Mouse (Mus musculus) heart, adult 8-10 months (tissue): ENCODE measurements around the gene Tmod2. TPM values are rescaled to one million over a fixed set of nuclear protein-coding genes. Genes with fewer than 3 reads are reported as not detected.
"Not testable (repeated sequence)": the region's sequence is repeated elsewhere in the genome, so short reads cannot be mapped to it uniquely, and the experiment has no call there.

Experiments used
- DNase-seq: peaks from one replicate; pipeline ENCODE4 v3.0.0; 2022; ENCODE audit warnings: low spot score
- total RNA-seq, 4 experiments: library from RNA; stranded (reverse); gene quantifications; 2 replicates each; pipeline ENCODE4 v1.2.4; 2022

The Tmod2 gene
- total RNA-seq, result 1 to 10 TPM; 4.2 to 5.2 (median 4.4) TPM

DNA sequence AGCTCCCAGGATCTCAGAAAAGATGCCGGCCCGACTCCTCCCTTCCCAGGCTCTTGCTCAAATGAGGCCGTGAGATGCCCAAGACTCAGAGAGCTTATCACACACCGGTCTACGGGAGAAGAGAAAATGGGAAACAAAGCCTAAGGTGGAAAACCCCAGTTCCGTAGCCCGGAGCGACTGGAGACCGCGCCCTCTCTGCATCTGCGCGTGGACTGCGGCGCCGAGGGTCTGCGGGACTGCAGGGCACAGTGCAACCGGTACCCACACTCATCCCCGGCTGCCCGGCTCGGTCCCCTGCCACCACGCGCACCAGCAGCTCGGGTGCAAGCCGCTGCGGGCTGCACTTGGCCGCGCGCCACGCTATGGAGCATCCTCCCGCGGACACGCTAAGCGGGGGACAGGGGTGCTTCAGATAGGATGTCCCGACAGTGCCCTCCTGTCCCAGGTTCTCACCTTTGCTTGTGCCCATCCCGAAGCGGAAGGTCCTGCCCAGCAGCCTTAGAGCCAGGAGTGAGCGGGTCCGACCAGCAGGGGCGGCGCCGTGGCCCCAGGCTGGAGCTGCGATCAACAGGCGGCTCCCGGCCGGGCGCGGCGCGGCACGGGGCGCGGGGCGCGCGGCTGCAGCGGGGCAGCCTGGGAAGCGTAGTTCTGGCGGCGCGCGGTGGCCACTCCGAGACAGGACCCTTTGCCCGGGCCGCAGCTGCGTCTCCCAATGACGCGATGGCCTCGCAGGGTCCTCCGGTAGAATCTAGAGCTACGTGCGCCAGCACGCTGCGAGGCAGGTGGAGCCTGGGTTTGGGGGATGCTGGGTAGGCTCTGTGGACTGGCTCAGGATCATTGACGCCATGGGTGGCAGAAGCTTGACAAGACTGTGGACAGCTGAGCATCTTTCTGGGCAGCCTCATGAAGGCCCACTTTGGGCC, at the start of gene Tmod2:
TSS of gene Tmod2 (minus strand) at position 755 of the 923 bp plus-strand sequence.
- DNase-seq, result no peak

DNA sequence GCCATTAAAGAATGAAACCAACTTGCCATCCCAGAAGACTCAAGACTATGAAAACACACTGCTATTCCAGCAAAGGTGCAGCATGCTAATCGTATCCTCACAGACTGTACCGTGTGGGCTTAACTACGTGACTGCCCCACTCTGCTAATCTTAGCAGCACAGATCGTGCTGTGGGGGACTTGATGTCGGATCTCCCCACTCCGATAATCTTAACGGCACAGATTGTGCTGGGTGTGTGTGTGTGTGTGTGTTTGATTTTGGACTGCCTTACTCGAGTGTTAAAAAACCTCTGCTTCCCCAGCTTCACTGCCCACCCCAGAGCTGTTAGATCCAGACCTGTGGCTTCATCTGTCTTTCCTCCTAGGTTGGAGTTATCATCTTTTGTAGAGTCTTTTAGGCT, 49.8 kb upstream of the Tmod2 start:
- DNase-seq, result no peak

DNA sequence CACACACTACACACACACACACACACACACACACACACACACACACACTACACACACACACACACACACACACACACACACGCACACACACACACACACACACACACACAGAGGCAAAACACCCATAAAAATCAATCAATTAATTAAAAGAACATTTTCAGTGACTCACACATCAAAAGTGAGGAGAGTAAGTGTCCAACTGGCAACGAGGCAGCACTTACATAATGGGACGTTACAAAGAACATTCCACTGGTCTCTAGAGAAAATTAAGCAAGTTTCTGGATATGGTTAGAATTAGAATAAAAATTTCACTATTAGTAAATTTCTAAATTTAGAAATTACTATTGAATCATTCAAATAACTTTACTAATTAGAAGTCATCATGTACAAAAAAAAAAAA, 45.3 kb upstream of the Tmod2 start:
- DNase-seq, result peak; percentile 49

DNA sequence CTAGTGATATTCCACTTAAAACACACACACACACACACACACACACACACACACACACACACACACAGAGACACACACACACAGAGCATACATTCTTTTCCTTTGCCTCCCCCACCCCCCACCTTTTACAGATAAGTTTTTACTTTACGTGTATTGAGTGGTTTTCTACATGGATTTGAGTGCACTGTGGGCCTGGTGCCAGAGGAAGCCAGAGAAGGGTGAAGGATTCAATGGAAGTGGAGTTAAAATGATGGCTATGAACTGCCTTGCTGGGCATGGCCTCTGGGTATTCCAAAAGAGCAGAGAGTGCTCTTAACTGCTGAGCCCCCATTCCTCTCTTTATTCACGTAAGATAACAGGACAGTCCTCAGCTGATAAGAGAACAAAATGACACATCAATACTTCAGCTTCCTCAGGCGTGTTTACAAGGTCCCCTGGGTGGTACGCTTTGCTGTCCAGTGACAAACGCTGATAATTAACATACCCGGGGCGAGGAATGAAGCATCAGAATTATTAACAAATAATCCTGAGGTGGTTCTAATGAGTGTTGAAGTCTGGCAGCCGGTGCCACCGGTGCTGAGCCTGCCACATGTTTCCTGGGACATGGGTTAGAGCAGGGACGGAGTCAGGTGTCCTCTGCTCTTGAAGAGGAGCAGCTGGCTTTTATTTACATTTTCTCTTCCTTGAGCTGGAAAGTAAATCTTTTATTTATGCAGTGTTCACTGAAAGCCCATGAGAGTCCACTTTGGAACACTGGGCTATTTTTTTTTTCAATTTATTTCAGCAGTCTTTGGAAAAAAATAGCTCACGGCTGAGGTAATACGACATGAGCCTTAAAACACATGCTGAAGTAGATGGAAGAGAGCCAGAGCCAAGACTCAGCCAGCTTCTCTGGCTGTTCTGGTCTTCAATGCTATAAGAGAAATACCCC, 43.1 kb upstream of the Tmod2 start:
- peak; percentile 42 for DNase-seq

DNA sequence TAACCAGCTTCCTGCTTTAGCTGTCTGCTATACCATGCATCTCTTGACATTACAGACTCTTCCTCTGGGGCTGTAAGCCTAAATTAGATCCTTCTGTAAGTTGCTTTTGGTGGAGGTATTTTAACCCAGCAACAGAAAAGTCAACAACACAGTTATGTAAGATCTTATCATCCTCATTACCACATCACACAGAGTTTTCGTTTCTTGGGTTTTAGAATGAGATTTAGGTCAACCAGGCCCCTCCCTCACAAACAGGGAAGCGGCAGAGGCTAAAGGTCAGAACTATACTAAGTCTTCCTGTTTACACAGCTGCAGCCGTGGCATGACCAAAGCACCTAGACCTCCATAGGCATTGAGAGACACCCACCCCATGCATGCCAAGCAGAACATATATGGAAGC, 34.3 kb upstream of the Tmod2 start:
- DNase-seq, result no peak

DNA sequence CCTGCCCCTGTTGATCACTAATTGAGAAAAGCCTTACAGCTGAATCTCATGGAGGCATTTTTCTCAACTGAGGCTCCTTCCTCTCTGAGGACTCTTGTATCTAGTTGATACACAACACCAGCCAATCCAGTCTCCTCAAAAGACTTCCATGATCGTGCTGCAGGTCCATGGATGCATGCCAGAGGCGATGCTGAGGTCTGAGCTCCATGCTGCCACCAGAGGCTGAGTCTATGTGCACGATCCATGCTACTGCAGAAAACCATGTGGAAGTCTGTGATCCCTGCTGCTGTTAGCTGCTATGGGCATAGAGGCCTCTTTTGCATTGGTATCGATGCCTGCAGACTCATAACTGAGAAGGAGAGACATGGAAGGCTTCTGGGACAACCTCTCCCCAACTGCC, 23.1 kb upstream of the Tmod2 start:
- no peak for DNase-seq

DNA sequence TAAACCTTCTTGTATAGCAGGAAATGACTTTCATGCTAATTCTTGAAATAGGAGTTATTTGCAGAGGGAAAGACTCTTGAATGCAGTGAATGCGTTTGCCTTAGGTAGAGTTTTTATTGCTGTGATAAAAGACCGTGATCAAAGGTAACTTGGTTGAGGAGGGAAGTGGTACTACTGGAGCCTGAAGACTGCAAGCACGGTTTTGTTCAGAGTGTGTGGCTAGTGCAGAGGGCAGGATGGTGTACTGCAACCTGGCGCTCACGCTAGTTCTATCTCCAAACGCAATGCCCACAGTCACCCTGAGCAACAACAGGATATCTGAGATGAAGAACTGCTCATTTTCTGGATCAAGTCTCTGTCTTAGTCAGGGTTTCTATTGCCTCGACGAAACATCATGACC, 22.5 kb upstream of the Tmod2 start:
- no peak for DNase-seq

DNA sequence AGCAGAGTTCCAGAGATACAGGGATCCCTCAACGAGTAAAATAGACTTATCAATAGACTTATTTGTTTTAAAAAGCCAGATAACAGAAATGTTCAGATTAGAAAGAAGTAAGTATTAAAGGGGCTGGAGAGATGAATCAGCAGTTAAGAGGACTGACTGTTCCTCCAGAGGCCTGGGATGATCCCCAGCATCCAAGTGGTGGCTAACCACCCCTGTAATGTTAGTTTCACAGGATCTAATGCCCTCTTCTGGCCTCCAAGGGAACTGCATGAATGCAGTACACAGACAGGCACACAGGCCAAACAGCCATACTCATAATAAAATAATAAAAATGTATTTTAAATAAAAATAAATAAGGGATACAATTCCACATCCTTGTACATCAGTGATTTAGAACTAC, 21.8 kb upstream of the Tmod2 start:
- no peak for DNase-seq

DNA sequence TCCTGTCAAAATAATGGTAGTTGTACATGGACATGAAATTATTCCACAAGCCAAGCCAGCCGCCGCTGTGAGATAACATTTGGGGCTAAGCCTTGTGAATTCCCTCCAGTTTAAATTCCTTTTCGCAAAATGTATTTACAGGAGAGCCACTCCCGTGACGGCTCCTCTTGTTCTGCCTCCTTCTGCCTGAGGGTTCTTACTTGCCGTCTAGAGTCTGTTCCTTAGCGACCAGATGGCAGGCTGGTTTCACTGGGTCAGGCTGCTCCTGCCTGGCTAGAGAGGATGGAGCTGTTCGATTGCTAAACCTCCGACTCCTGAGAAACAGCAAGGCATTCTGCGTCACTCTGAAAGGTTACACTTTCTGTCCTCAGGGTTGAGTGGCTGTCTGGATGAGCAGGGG, 21.0 kb upstream of the Tmod2 start:
- no peak for DNase-seq

DNA sequence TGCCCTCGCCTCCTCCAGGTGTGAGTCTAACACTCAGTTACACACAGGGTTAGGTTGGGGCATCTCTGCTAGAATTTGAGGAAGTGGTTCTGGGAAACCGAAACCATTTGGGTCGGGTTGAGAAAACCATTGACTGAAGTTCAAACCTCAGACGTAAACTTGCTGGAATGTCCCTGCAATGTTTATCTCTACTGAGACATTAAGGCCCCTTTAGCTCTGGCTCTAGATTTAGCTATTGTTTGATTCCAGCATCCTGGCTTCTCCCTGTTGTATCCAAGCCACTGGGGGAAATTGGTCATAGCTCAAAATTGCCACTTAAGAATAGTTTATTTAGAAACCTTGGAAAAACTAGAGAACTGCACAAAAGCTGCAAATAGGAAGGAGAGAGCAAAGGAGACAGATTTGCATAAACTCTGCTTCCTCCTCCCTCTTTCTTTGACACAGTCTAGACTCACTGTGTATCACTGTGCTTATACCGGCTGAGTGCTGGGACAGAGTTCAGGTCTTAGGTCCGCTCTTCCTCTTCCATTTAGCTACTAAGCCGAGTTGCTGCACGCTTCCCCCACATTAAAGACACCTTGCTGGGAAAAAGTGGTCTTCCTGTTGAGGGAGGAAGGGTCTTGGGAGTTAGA, 19.8 kb upstream of the Tmod2 start:
- DNase-seq, result no peak

DNA sequence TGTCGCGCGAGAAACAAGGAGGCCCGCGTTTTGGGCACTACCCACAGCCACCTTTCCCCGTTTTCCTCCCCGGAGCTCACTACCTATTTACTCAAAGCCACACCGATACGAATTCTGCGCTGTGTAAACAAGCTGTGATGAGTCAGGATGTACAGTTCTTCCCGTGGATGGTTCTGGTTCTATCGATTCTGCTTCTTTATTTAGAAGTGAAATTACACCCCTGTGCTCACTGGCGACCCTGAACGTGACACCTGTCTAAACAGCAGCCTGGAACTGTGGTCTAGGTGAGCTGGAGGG, 15.1 kb upstream of the Tmod2 start:
- DNase-seq, result no peak

DNA sequence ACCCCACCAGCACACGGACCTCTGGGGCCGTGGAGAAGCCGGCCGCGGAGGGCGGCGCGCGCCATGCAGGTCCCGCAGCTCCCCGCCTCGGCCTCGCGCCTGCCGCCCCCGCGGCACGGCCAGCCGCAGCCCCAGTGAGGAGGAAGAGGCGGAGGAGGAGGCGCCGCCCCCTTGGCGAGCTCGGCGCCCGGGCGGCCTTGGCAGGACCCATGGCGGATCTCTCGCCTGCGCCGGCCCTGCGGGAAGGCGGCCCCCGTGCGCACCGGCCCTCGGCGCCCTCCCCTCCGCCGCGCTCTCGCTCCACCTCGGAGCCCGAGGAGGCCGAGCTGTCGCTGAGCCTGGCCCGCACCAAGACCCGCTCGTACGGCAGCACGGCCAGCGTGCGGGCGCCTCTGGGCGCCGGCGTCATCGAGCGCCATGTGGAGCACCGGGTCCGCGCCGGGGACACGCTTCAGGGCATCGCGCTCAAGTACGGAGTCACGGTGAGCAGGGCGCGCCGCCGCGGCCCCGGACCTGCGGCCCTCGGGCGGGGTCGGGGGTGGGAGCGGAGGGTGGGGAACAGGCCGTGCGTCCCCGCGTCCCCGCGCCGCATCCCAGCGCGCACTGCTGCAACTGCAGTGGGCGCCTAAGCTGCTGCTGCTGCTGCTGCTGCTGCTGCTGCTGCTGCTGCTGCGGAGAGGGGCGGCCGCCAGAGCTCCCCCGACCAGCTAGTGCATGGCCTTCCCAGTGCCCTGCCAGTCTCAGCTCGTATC, 14.6 kb upstream of the Tmod2 start, which contains the start of gene Lysmd2:
TSS of gene Lysmd2 (plus strand) at position 186 of the 752 bp plus-strand sequence.
- peak; percentile 62 for DNase-seq

DNA sequence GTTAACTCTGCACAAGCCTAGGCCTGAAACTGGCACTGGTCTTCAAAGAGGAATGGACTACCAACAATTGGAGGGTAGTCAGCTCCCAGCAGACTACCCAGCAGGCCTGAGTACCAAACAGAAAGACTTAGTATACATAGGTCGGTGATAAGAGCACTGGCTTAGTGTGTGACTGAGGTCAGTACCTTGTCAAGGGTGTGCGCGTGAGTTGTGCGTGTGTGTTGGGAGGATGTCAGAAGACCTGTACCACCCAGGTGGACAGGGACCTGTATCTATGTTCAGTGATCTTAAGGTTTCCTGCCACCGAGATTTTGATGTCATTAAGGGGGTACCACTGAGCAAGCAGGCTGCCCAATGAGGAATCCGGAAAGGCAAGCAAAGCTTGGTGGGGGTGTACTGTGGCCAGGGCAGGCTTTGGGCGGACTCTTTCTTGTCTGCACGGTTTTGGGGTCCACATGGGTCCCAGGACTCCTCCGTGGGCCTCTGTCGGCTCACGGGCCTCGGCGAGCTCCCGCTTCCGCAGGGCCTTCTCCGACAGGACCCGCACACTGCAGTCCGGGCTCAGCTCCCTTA, 13.9 kb upstream of the Tmod2 start:
- DNase-seq, result no peak

DNA sequence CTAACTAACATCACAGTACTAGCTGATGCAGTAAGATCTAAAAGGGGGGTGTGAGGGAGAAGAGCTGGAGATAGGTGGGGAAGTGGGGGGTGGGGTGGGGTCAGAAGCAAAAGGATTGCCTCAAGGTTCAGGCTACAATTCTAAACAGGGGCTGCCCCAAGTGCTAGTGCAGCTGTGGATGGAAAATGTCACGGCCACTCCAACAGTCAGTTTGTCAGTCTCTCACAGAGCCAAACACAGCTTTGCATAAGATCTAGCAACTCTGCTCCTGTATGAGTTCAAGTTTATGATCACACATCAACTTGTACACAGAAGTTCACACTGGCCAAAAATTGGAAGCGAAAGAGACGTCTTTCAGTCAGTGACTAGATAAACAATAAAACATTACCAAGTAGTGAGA, 10.3 kb upstream of the Tmod2 start:
- no peak for DNase-seq

DNA sequence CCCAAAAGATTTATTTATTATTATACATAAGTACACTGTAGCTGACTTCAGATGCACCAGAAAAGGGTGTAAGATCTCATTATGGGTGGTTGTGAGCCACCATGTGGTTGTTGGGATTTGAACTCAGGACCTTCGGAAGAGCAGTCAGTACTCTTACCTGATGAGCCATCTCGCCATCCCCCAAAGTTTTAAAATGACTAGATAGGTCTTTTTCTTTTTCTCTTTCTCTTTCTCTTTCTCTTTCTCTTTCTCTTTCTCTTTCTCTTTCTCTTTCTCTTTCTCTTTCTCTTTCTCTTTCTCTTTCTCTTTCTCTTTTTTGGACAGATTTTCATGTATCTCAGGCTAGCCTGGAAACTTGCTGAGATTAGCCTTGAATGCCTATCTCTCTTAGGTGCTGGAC, 8.6 kb upstream of the Tmod2 start:
- not testable (repeated sequence) for DNase-seq

DNA sequence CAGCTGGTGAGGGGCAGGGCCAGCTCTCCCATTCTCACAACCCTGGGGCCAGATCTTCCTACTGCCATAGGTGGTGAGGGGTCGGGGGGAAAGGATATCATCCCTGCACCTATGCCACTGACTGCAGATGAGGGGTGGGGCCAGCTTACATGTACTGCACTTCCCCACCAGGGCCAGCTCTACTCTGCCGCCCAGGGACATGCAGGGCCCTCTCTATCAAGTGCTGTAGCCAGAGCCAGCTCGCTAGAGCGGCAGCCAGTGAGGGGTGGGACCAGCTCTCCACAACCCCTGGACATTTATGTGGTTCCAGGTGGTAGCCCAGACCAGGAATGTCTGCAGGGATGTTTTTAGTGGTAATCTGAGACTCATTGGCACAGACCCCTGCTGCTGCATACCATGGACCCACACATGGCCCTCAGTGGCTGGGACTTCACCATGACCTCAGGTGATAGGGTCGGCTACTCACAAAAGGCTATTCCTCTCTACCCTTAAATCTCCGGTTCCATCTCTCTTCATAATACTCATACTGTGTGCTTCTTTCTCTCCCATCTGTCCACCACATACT, 7.8 kb upstream of the Tmod2 start:
- DNase-seq, result no peak

DNA sequence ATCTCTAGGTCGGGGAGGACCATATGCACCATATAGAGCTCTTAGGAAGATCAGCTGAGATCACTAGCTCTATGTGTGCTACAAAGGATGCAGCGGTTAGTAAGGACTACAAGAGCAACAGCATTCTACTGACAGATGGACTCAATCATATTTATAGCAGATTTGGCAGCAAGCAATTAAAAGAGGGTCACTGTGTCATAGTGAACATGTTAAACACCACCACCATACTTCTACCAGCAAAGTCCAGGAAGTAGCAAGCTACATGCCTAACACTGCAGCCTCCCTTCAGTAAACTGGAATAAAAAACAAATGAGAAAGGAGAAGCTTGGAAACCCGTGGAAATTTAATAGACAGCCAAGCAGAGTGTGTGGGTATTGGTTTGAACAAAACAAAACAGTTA, 5.4 kb upstream of the Tmod2 start:
- no peak for DNase-seq

DNA sequence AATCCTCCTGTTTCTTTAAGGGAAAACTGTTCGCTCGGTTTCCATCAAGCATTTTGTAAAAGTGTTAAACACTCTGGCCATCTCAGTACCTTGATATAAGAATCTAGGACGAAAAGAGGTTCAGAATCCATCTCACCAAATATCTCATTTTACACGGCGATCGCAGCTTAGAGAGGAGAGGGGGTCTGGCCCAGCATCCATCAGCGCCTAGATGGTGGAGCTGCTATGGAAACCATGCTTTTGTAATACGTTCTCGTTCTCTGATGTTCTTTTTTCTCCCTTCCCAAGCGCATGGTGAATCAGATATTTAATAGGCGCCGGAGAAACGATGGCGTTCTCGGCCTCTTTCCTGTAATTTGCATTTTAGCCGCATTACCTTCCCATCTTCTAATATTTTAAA, 1.2 kb downstream of the Tmod2 start:
- no peak for DNase-seq

DNA sequence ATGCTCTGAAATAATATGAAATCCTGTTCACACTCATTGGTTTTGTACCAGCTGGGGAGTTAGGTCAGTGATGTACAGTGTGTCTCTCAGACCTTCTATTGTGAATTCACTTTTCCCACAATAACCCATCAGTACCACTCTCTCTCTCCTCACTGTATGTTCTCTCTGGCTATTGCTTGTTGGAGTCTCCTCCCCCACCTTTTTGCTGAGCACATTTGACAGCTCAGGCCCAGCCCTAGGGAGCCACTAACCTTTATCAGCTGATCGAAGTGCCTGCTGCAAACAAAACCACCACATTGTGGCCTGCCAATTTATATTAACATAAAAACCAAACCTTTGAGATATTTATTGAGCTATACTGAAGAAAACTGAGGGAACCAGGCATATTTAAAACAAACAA, 1.6 kb downstream of the Tmod2 start:
- no peak for DNase-seq

DNA sequence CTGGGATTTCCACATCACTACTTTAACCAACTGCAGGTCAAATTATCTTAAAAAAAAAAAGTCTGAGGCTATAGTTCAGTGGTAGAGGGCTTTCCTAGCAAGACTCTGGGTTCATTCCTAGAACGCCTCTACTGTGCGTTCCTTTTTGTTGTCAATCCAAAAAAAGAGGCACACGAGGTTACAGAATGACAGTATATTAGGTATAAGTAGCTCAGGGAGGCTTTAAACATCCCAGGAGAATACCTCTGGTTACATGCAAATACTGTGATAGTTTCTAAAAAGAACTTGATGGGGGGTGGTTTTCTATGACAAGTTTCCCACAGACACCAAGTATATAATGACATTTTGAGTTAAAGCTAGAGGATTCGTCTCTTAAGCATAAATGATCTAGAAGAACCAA, 3.6 kb downstream of the Tmod2 start:
- DNase-seq, result no peak

DNA sequence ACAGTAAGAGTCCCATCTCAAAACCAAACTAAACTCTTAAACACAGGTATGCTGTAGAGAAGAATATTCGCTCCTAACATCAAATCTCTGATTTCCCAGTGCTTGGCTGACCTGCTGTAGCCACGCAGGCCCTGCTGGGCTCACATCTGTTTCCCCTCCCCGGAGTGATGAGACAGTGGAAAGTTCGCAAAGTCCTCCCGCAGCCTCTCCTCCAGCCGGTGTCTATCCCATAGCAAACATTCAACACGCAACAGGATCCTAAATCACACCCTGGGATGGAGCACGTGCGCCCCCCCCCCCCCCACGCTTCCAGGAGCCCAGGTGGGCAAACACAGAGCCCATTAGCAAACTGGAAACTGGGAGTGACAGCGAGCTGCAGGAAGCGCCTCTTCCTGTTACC, 9.6 kb downstream of the Tmod2 start:
- DNase-seq, result no peak
